Mouse (Mus musculus) kidney, embryonic 16.5 days (tissue): Measurements from ENCODE around the gene Atp13a2. TPM values are rescaled to one million over a fixed set of nuclear protein-coding genes. Genes with fewer than 3 reads are reported as not detected.

Source experiments
- ATAC-seq: fragments of 200-750 bp; cut with Nextera tagmentation; 2 replicates; pipeline ENCODE4 v1.8.0; 2017; ENCODE audit warnings: moderate TSS enrichment; ENCODE audit not compliant: low FRiP score, low TSS enrichment
- H3K27ac ChIP-seq: fragments of 300-500 bp; sonication (generic); 2 replicates; pipeline ENCODE4 v1.5.1; 2014; ENCODE audit warnings: low read length
- H3K27me3 ChIP-seq: fragments of 300-500 bp; sonication (generic); 2 replicates; pipeline ENCODE4 v1.6.1; 2014; ENCODE audit warnings: low read length, control low read depth, mixed read lengths; ENCODE audit not compliant: insufficient read depth
- H3K36me3 ChIP-seq: fragments of 300-500 bp; sonication (generic); 2 replicates; pipeline ENCODE4 v1.6.1; 2014; ENCODE audit warnings: low read length, control low read depth, mixed read lengths; ENCODE audit not compliant: insufficient read depth
- H3K4me1 ChIP-seq: fragments of 300-500 bp; sonication (generic); 2 replicates; pipeline ENCODE4 v1.6.1; 2014; ENCODE audit warnings: low read length, control low read depth, mixed read lengths; ENCODE audit not compliant: insufficient read depth
- H3K4me2 ChIP-seq: fragments of 300-500 bp; sonication (generic); replicated peaks from 2 replicates; pipeline ENCODE4 v1.6.1; 2014; ENCODE audit warnings: low read depth, low read length
- H3K4me3 ChIP-seq: fragments of 300-500 bp; sonication (generic); 2 replicates; pipeline ENCODE4 v1.5.1; 2014; ENCODE audit warnings: mild to moderate bottlenecking, low read length
- H3K9ac ChIP-seq: fragments of 300-500 bp; sonication (generic); replicated peaks from 2 replicates; pipeline ENCODE4 v1.6.1; 2014; ENCODE audit warnings: low read length
- H3K9me3 ChIP-seq: fragments of 300-500 bp; sonication (generic); 2 replicates; pipeline ENCODE4 v1.6.1; 2016; ENCODE audit warnings: low read length, control low read depth
- WGBS: fragments of 180-500 bp; shearing (Covaris S2); extraction: QIAGEN DNeasy Blood & Tissue Kit; methylation state at CpG from one replicate; pipeline ENCODE4 v1.1.7; 2014; 5-methylcytosine and 5-hydroxymethylcytosine counted together
- polyA plus RNA-seq: library from polyadenylated mRNA; unstranded; fragments of >200 nt; fragmentation: Nextera tagmentation; extraction: Ambion mirVana; gene quantifications from 2 replicates; pipeline ENCODE4 v1.2.1, GENCODE M21; 2015

Atp13a2 gene
- polyA plus RNA-seq, 1 experiment from 2014 or later, result 48.9 TPM

DNA sequence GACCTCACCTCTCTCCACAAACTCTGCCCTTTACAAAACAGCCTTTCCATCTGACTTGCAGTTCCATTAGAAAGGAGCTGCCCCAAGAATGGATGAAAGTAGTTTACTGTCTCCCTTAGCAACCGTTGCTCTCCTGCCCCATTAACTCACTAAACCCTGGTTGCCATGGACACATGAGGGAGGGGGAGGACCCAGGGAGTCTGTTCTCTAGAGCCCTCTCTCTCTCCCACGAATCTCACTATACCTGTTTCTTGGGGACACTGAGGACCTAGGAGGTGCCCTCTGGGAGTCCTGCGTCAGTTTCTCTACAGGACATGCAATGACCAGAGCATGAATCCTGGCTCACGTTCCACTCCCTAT is 62.8 kb downstream of the Atp13a2 start:
- peaks cover 14% of the 10 kb centered on the region; the same call in 1 of the 2 replicates for H3K36me3 ChIP-seq
- H3K4me1 ChIP-seq, result peaks cover 70% of the 10 kb centered on the region
- H3K9me3 ChIP-seq, result no peaks in the 10 kb centered on the region
- no peak overlapping the region for H3K4me3 ChIP-seq
- WGBS, result 22% methylated on average over 4 of the region's 4 CpGs
- H3K27ac ChIP-seq, result peak overlapping the region; percentile 3; the same call in 1 of the 2 replicates
- H3K27me3 ChIP-seq, result no peaks in the 10 kb centered on the region
- ATAC-seq, result no peak
- H3K4me2 ChIP-seq, result no peak overlapping the region
- H3K9ac ChIP-seq, result 0 out of 2 replicates have a peak overlapping the region, but pooled peaks have one; percentile 32

DNA sequence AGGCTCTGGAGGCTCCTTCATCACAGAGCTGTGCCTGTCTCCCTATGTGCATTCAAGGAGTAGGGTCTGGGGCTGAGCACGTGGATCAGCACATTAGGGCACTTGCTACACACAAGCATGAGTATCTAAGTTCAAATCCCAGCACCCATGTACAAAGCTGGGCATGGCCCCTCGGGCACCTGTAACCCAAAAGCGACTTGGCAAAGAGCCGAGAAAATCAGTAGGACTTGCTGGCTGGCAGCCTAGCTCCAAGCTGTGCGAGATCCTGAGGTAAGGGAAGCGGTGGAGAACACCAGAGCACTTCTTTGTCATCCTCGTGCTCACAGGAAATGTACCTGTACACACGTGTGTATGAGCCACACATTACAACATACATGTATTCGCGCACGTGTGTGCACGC is 65.8 kb downstream of the Atp13a2 start:
- peak overlapping the region; percentile 48 for H3K4me2 ChIP-seq
- H3K9me3 ChIP-seq, result no peaks in the 10 kb centered on the region
- peak overlapping the region; percentile 97 for H3K27ac ChIP-seq

DNA sequence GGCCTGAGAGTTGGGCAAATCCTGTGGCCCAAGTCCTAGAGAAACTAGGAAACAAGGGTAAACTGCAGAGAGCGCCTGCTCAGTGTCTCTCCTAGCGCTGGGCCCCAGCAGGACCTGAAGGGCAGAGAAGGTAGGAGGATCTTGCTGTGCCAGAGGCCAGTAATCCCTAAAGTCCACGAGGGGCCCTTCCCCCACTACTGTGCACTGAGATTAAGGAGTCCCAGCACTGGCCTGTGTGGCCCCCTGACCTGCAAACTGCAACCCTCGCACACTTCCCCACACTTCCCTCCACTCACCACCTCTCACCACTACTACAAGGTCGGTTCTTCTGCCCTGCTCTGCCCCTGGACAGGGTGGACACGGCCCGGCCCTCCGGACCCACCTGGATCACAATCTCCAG is 66.5 kb downstream of the Atp13a2 start:
- Histone ChIP-seq H3K4me2 (peak overlapping the region; percentile 48), H3K9ac (peak overlapping the region; percentile 68), H3K4me1 (peaks cover 49% of the 10 kb centered on the region), H3K4me3 (peak overlapping the region; percentile 31), H3K27ac (peak overlapping the region; percentile 97), H3K36me3 (no peaks in the 10 kb centered on the region), H3K27me3 (no peaks in the 10 kb centered on the region), H3K9me3 (no peaks in the 10 kb centered on the region)
- ATAC-seq, result no peak; the same call in 1 of the 2 replicates
- 36% methylated on average over 8 of the region's 8 CpGs for WGBS

More for the DNA sequence above, 65.8 kb downstream of the Atp13a2 start:
- H3K36me3 ChIP-seq, result no peaks in the 10 kb centered on the region
- no peak for ATAC-seq
- peaks cover 52% of the 10 kb centered on the region for H3K4me1 ChIP-seq
- H3K4me3 ChIP-seq, result peak overlapping the region; percentile 31
- H3K27me3 ChIP-seq, result no peaks in the 10 kb centered on the region
- WGBS, result 83% methylated on average over 12 of the region's 12 CpGs
- peak overlapping the region; percentile 68 for H3K9ac ChIP-seq

DNA sequence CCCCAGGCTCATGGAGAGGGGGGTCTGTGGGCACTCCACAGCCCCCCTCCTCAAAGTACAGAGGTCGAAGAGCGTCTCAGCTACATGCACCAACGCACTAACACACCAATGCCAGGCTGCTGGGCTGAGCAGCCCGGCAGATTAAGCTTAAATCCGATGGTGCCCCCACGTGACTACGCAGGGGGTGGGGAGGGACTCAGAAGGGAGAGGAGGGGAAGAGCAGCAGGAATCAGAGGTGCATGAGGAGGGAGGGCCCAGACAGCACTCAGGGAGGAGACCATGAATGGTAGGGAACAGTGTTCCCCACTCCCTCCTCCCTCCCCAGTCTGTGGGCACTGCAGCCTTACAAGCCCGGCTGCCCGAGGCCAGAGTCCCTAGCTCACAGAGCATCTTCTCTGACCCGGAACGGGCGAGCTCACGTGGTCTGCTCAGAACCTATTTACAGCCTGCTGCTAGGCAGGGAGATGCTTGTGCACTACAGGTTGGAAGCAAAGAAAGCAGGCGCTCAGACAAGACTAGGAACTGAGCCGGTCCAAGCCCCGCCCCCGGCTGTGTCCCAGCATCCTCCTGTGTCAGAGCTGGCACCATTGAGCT is 67.0 kb downstream of the Atp13a2 start:
- Histone ChIP-seq H3K27me3 (no peaks in the 10 kb centered on the region), H3K9ac (peak overlapping the region; percentile 68), H3K36me3 (no peaks in the 10 kb centered on the region), H3K27ac (peak overlapping the region; percentile 97), H3K9me3 (no peaks in the 10 kb centered on the region), H3K4me3 (peak overlapping the region; percentile 31), H3K4me1 (peaks cover 49% of the 10 kb centered on the region), H3K4me2 (peak overlapping the region; percentile 48)
- 29% methylated on average over 17 of the region's 17 CpGs for WGBS
- peak; percentile 90 for ATAC-seq

Other genes starting within 250 kb of the Atp13a2 start
- gene Padi6, start 244.2 kb upstream of the Atp13a2 start, polyA plus RNA-seq, result not detected in 2 replicates
- 1.0 and 1.1 TPM in 2 replicates for gene Padi4, start 212.6 kb upstream of the Atp13a2 start, polyA plus RNA-seq
- 0.10 and 0.17 TPM in 2 replicates for gene Padi3, start 176.2 kb upstream of the Atp13a2 start, polyA plus RNA-seq
- 0.26 and 0.33 TPM in 2 replicates for gene Padi1, start 141.1 kb upstream of the Atp13a2 start, polyA plus RNA-seq
- 18.1 and 24.3 TPM in 2 replicates for gene Padi2, start 80.5 kb upstream of the Atp13a2 start, polyA plus RNA-seq
- gene Sdhb, start 25.7 kb upstream of the Atp13a2 start, polyA plus RNA-seq, result 520 and 550 TPM in 2 replicates
- 442 and 470 TPM in 2 replicates for gene Mfap2, start 23.5 kb downstream of the Atp13a2 start, polyA plus RNA-seq
- 10.1 and 11.3 TPM in 2 replicates for gene Crocc, start 73.7 kb downstream of the Atp13a2 start, polyA plus RNA-seq
- 94.5 and 99.0 TPM in 2 replicates for gene Necap2, start 91.5 kb downstream of the Atp13a2 start, polyA plus RNA-seq
- 0.51 and 0.59 TPM in 2 replicates for gene Spata21, start 101.5 kb downstream of the Atp13a2 start, polyA plus RNA-seq
- gene Szrd1, start 152.9 kb downstream of the Atp13a2 start, polyA plus RNA-seq, result 50.8 and 51.3 TPM in 2 replicates
- gene Fbxo42, start 161.0 kb downstream of the Atp13a2 start, polyA plus RNA-seq, result 21.1 and 21.9 TPM in 2 replicates
- 8.1 and 9.2 TPM in 2 replicates for gene Rsg1, start 227.1 kb downstream of the Atp13a2 start, polyA plus RNA-seq